Mouse (Mus musculus): ENCODE measurements around the gene Tuba3a.

DNA sequence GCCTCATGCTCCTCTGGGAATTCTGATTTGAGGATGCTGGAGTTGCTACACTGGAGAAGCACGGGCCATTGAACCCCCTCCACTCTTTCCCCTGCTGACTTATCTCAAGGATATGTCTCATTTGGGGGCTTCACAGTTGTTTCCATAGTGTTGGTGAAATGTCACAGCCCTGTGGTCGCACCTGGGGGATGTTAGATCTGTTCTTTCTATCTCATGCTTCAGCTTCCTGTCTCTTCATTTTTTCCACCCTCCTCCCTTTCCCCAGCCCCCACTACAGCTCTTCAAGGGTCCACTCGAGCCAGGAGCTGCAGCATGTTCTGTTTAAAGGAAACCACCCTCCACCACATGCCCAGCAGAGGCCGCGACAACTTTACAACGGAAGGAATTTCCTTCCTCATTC, 47.4 kb downstream of the Tuba3a start:
- no peak for TF ChIP-seq BHLHE40 (IDR thresholded peaks at IDR 0.05; ENCODE audit: low read depth, low read length)
- TF ChIP-seq POLR2A (IDR thresholded peaks at IDR 0.05; ENCODE audit: low read depth, low read length) = no peak
- TF ChIP-seq EP300 (IDR thresholded peaks at IDR 0.05; ENCODE audit: low read length) = no peak
- TF ChIP-seq CTCF (conservative IDR thresholded peaks at IDR 0.05 in 1 of 2, IDR thresholded peaks at IDR 0.05 in 1 of 2; ENCODE audit: low read depth in 2 of 2, low read length in 2 of 2) = no peak

All from CH12.LX (cell line).